Mouse (Mus musculus): ENCODE results near the gene Slc29a4.

- TF ChIP-seq CTCF (IDR thresholded peaks at IDR 0.05; ENCODE audit: low read depth, low read length) (no peak), POLR2A (IDR thresholded peaks at IDR 0.05; ENCODE audit: extremely low read depth, insufficient read depth, low read length) (no peak)
Observed at GRCm38 (mm10) chr5:142719897-142720296, 27.6 kb downstream of the Slc29a4 start.

All from liver, adult 2 months (tissue).